In genomic region chrX:166757152-166757551, GRCm38 (mm10) we compare ENCODE assay signal across 18 mouse cellular contexts.
DNase-seq lines count a peak whose midpoint lies in the region; ATAC-seq lines count a peak whose summit lies in the region.
"Had no signal": no experiment of that assay in that cellular context is flagged by ENCODE, and none has a peak within 500 bp of the region (broad histone marks: within the 10 kb centered on the region; RNA-seq: fewer than 3 reads in every experiment).

No protein-coding gene starts in this region.

- peak; percentile 4 for DNase-seq in A20 (ENCODE audit: low read depth, low spot score)
- DNase-seq in cerebellum, adult 18-20 months = no peak
- no peak for DNase-seq in ovary, postnatal 10 days (ENCODE audit: low spot score)
- no peak for DNase-seq in left cerebral cortex, adult 11 months (ENCODE audit: low spot score)
- DNase-seq: adrenal gland, adult 2 months; adrenal gland, postnatal 14 days; B cell, adult 2 months; cerebellum, adult 11 months; cerebellum, adult 8-10 months; cerebellum, postnatal 10 days; forebrain, postnatal 0 days; gastrocnemius, postnatal 25 days; heart, adult 2 months; heart, postnatal 14 days; heart, postnatal 4 days had no signal

- peak; percentile 52; the same call in 1 of the 2 replicates for ATAC-seq in common myeloid progenitor, adult 5-6 weeks (replicated peaks; ENCODE audit: low read depth, poor library complexity, severe bottlenecking)
- peak; percentile 53 for ATAC-seq in megakaryocyte progenitor cell, adult 5-6 weeks (replicated peaks; ENCODE audit: poor library complexity)
- ATAC-seq: forebrain, embryonic 14.5 days; forebrain, postnatal 0 days had no signal
